Mouse (Mus musculus) stomach, postnatal 0 days (tissue): ENCODE results near the gene Limk1.
A peak's percentile ranks its signal among the peaks of the same experiment; 100 is the strongest.

Experiments used
- CTCF ChIP-seq: IDR thresholded peaks from 2 replicates; pipeline ENCODE4 v1.5.1; 2016; ENCODE audit warnings: antibody characterized with exemption, low read depth, mild to moderate bottlenecking, moderate library complexity
- EP300 ChIP-seq: optimal IDR thresholded peaks from 2 replicates; pipeline ENCODE3; 2016; ENCODE audit warnings: antibody characterized with exemption

DNA sequence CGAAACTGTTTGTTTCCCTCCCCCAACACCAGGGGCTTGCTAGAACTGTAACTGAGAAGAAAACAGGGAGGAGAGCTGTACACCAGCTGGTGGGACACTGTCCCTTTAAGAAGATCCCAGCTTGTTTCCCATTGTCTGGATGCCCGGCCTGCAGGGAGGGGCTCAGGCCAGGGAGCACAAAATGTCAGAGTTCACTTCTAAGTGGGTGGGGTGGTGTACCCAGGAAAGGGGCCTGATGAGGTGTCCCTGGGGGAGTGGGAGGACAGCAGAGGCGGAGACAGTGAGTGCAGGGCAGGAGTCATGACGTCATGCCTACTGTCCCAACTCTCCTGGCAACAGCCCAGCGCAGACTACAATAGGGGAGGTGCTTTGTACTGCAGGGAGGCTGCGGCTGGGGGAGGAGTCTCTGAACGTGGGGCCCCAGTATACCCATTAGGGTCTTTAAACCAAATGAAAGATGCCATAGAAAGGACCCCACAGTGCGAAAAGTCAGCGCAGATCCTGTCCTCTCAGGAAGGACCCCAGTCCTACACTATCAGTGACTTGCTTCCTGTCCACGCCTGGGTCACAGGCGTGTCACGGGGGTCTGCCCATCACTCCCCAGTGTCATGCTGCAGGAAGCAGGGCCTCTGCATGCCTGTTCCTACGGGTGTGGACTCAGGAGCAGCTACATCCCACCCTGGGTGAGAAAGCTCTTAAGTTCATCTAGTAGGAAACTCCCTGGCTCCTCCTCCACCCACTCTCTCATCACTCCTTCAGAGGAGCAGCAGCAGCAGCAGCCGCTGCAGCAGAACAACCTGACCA is 12.2 kb downstream of the Limk1 start:
- TF ChIP-seq CTCF (0 out of 2 replicates have a peak, but pooled peaks have one; percentile 3), EP300 (peak; percentile 56)
